Mouse (Mus musculus) Patski (cell line): ENCODE results near the gene Cobll1. TPM values are rescaled to one million over a fixed set of nuclear protein-coding genes. Genes with fewer than 3 reads are reported as not detected.
"Not testable (repeated sequence)": the region's sequence is repeated elsewhere in the genome, so short reads cannot be mapped to it uniquely, and the experiment has no call there.

ENCODE experiments used
- ATAC-seq: fragments of 100-300 bp; one replicate; pipeline ENCODE4 v1.8.0; 2021
- CTCF ChIA-PET: fragments of 350-600 bp; sonication (Branson Sonifier 250); formaldehyde crosslinking; loops from one replicate; lab custom pipeline; 2022; ENCODE audit warnings: inconsistent platforms; lab: Charles Lee
- POLR2A ChIA-PET: fragments of 350-600 bp; sonication (Branson Sonifier 250); formaldehyde crosslinking; loops from one replicate; lab custom pipeline; 2022; ENCODE audit warnings: antibody characterized with exemption, inconsistent platforms; lab: Charles Lee
- DNase-seq: peaks from one replicate; pipeline ENCODE4 v3.0.0-alpha.2; 2011; ENCODE audit warnings: low read depth, low spot score
- H3K27me3 ChIP-seq: fragments of 371-371 bp; one replicate; pipeline ENCODE4 v1.5.1; 2021
- CTCF ChIP-seq: fragments of 100-300 bp; IDR thresholded peaks from one replicate; pipeline ENCODE4 v1.5.1; 2021
- in situ Hi-C: fragments of 300-500 bp; cut with MboI; formaldehyde crosslinking; loops from 3 replicates; pipeline ENCODE4 v1.11.1; 2018; ENCODE audit warnings: low pct_unique_long_range_greater_than_20kb, mixed read lengths
- polyA plus RNA-seq: library from polyadenylated mRNA; unstranded; gene quantifications from one replicate; pipeline ENCODE4 v1.2.3, GENCODE M21; 2021

Gene Cobll1
- polyA plus RNA-seq, 1 experiment from 2014 or later: 71.0 TPM

DNA sequence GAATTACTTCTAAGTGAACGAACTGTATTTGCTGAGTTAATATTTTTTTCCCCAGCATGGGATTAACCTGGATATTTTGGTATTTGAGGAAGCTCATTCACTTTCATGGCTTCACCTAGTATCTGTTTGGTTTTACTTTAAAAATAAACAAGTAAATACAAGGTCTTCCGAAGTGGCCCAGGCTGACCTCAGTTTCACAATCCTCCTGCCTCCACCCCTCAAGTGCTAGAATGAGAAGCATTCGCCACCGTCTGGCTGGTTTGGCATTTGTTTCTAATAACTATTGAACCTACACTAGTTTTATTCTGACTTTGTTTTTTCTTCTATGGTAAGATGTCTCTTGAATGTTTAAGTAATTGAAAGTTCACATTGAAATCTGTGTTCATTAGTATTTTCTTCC is 23.0 kb upstream of the Cobll1 start:
- TF ChIP-seq CTCF: no peak
- POLR2A ChIA-PET: no interaction called here
- ATAC-seq (no peak), DNase-seq (no peak)
- in situ Hi-C loops: no loop called here
- no peaks in the 10 kb centered on the region for H3K27me3 ChIP-seq
- CTCF ChIA-PET: no interaction called here

DNA sequence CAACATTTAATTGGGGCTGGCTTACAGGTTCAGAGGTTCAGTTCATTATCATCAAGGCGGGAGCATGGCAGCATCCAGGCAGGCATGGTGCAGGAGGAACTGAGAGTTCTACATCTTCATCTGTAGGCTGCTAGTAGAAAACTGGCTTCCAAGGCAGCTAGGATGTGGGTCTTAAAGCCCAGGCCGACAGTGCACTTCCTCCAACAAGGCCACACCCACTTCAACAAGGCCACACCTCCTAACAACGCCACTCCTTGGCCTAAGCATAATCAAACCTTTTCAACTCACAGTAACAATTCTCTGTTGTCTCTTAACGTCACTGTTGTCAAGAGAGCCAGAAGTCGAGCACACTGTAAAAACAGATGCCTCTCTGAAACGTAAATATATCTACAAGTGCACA is 21.6 kb upstream of the Cobll1 start:
- DNase-seq, in situ Hi-C loops, ATAC-seq, POLR2A ChIA-PET, CTCF ChIA-PET, H3K27me3 ChIP-seq: not testable (repeated sequence)

DNA sequence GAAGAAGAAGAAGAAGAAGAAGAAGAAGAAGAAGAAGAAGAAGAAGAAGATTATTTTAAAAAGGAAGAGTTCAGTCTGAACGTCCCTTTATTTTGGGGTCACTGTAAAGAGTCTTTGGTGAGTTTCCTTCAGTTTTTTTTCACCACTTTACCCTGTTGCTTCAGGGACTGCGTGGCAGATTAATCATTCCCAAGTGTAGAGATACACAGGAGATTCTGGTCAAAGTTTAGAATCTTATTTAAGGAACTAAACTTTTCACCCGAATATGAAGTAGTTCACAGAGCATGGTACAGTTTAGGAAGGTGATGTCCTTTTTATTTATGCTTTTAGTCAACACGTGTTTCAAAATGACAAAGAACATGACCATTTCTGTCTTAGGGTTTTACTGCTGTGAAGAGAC is 21.2 kb upstream of the Cobll1 start:
- ChIA-PET CTCF (no interaction called here), POLR2A (no interaction called here)
- in situ Hi-C loops: no loop called here

DNA sequence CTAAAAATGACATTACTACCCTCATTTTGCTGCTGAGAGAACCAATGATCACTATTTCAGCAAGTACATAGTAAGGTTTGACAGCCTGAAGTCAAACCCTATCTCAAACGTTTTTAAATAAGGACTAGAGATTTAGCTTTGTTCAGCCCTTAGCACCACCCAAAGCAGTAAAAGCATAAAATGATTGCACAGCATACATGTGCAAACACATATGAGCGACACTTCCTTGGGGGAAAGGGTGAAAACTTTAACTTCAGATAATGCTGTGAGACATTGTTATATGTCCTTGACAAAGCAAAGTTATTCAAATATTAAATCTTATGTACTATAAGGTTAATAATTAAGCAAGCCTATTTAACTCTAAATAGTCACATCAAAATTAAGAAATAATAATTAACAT is 18.2 kb upstream of the Cobll1 start:
- H3K27me3 ChIP-seq: no peaks in the 10 kb centered on the region
- ChIA-PET POLR2A (no interaction called here), CTCF (no interaction called here)
- TF ChIP-seq CTCF: no peak
- no peak for DNase-seq
- in situ Hi-C loops: no loop called here
- no peak for ATAC-seq

More for the DNA sequence above, 21.2 kb upstream of the Cobll1 start:
- H3K27me3 ChIP-seq: no peaks in the 10 kb centered on the region
- DNase-seq: no peak
- no peak for ATAC-seq
- TF ChIP-seq CTCF: no peak

DNA sequence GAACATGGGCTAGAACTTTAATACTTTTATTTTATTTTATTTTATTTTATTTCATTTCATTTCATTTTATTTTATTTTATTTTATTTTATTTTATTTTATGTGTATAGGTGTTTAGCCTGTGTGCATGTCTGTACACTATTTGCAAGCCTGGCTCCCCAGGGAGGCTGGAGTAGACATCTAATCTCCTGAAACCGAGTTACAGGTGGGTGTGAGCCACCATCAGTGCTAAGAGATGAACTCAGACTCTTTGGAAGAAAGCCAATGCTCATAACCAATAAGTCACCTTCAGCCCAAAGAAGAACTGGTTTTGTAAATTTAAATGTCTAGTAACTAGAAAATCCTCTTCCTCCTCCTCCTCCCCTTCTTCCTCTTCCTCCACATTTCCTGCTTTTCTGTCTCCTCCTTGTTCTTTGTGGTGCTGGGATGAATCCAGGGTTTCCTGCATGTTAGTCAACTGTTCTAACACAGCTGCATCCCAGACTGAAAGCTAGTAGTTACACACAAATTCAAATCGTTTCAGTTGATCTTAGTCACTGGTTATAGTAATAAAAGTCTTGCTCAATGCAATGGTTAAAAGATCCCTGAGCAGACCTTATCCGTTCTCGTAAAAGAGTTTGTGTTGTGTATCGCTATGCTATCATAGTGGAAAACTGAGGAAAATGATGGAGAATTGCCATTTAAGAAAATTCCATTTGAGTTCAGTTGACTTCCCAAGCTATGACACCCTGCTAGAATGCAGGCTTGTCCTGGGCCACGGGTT is 17.5 kb upstream of the Cobll1 start:
- in situ Hi-C loops: no loop called here
- ATAC-seq (no peak), DNase-seq (no peak)
- no peak for TF ChIP-seq CTCF
- ChIA-PET CTCF (no interaction called here), POLR2A (no interaction called here)
- H3K27me3 ChIP-seq: no peaks in the 10 kb centered on the region

DNA sequence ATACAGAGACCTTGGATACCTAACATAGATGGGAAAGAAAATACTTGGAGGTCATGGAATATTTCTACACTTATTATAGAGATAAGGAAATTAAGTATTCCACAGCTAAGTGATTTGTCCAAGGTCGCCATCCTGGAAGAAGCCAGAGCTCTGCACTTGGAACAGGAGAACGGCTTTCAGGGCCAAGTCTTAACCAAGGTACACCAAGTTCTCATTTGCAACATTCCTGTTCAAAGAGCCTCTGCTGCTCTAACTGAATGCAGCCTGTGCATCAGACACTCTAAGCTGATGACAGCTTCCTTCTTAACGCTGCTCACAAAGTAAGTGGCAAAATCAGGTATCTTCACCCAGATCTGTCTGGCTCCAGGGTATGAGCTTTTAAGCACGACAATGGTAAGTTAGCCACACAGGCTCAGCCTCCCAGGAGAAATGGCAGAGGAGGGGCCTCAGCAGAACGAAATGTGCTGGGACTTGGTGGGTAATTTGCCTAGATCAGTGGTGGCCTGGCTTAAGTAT is 11.4 kb upstream of the Cobll1 start:
- DNase-seq (no peak), ATAC-seq (no peak)
- ChIA-PET CTCF (interaction anchor here (1.5 kb wide), 1 partner anchor 9 kb away, joined by 7 read pairs; no protein-coding TSS in a partner anchor), POLR2A (interaction anchor here (1.0 kb wide), 1 partner anchor 17 kb away, joined by 3 read pairs; no protein-coding TSS in a partner anchor)
- no peaks in the 10 kb centered on the region for H3K27me3 ChIP-seq
- in situ Hi-C loops: no loop called here
- TF ChIP-seq CTCF: no peak

DNA sequence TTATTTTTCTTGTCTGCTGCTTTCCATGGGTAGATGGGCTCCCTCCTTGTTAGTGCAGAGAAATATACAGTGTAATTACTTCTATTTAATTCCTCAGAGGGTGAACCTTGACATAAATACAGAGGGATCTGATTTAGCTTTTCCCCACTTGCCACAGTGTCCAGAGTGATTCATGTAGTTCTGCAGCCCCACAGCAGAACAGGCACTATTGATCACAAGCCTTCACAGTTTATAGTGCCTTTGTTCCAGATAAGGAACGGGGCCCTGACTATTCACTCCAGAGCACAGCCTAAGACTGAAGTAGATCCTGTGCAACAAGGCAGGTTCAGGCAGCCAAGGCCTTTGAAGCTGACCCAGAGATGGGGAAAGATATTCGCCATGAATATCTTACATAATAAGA is 10.4 kb upstream of the Cobll1 start:
- no peak for DNase-seq
- POLR2A ChIA-PET: no interaction called here
- CTCF ChIA-PET: interaction anchor here (1.1 kb wide), 1 partner anchor 23 kb away, joined by 3 read pairs; no protein-coding TSS in a partner anchor
- in situ Hi-C loops: no loop called here
- TF ChIP-seq CTCF: no peak
- H3K27me3 ChIP-seq: no peaks in the 10 kb centered on the region
- no peak for ATAC-seq

DNA sequence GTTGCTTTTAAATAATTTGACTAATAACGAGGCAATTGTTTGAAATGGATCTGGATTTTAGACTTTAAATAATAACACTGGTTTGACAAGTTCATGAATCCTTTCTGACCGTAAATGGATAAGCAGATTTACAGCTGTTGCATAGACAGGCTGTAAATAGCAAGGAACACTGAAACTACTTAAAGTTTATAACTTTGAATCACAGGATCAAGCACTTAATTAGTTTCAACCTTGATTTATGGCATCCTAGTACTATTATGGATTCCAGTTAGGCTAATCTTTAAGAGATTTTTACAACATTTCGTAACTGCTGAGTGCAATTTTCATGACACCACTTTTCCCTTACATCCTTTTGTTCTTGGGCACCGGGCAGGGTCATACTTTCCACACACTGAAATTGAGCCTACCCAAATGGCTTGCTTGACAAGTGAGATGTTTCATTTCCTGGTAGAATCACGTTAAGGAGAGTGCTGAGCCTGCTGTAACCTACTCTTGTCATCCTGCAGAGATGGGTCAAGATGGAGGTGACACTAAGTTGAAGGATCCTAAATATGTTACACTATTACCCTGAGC is 1.1 kb upstream of the Cobll1 start:
- in situ Hi-C loops: loop anchor here (5.0 kb wide), 2 partner anchors 92 to 93 kb away; no protein-coding TSS in a partner anchor
- TF ChIP-seq CTCF: no peak
- ATAC-seq: no peak
- POLR2A ChIA-PET: no interaction called here
- H3K27me3 ChIP-seq: no peaks in the 10 kb centered on the region
- DNase-seq: no peak
- CTCF ChIA-PET: interaction anchor here (1.9 kb wide), 1 partner anchor 11 kb away, joined by 7 read pairs; no protein-coding TSS in a partner anchor

DNA sequence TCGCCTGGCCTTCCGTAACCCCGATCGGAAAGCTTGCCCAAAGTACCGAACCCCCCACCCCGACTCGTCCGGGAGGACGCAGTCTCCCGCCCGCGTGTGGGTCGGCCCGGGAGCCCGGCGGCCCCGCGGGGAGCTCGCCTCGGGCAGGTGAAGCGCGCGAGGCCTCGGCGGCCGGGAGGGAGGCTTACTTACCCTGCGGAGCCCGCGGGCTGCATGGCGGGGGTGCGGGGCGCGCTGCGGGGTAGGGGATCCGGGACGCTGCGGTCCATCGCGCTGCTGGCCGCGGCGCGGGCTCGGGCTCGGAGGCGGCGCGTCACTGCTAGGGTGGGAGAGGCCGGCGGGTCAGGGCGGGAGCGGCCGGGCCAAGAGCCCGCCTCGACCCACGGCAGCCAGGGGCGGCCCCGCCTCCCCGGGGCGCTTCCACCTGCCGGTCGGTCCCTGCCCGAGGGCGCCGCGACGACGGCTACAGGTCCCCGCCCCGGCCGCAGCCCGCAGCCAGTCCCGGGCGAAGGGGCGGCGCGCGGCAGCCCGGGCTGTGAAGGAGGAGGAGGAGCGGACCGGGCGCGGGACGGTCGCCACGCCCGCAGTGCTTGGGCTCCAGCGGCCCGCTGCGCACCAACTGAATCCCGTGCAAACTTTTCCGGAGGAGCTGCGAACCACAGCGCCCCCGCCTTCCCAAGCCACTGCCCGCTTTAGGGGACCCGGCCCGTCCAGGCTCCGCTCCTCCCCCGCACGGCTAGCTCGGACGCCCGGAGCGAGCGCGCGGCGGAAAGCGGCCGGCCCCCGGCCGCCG is 836 bp downstream of the Cobll1 start:
- peak; percentile 47 for TF ChIP-seq CTCF
- DNase-seq (no peak), ATAC-seq (peak; percentile 85)
- POLR2A ChIA-PET: interaction anchor here (0.7 to 1.6 kb wide), 6 partner anchors 16 to 95 kb away, joined by 3 to 6 read pairs (median 3); no protein-coding TSS in a partner anchor
- in situ Hi-C loops: no loop called here
- no peaks in the 10 kb centered on the region for H3K27me3 ChIP-seq
- CTCF ChIA-PET: interaction anchor here (1.2 kb wide), 2 partner anchors 38 to 99 kb away, joined by 3 read pairs; no protein-coding TSS in a partner anchor

DNA sequence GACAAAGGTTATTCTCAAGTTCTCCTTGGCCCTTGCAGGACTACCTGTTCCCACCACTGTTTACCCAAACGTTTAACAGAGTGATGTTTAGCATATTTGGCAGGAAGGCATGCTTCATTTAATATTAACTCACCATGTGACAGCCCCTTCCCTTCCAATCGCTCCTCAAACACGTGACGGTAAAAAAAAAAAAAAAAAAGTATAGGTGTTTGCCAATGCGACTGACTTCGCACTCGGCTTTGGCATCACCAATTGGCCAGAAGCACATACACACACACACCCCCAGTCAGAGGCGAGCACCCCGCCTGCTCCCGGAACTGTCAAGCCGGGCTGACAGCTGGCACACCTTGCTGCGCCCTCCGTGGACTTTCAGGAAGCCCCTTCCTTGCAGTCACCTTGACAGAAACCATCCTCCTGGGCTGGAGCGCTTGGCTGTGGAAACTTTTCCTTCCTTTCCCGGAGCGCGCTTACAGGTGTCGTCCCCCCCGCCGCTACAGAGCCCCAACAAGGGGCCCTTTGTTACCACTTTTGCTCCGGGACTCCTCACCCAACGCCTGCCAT is 1.5 kb downstream of the Cobll1 start:
- POLR2A ChIA-PET: interaction anchor here (0.7 to 1.6 kb wide), 4 partner anchors 15 to 91 kb away, joined by 3 to 6 read pairs (median 4); no protein-coding TSS in a partner anchor
- ATAC-seq: peak; percentile 29
- no peak for TF ChIP-seq CTCF
- CTCF ChIA-PET: interaction anchor here (1.2 kb wide), 1 partner anchor 39 kb away, joined by 3 read pairs; no protein-coding TSS in a partner anchor
- in situ Hi-C loops: no loop called here
- no peak for DNase-seq
- H3K27me3 ChIP-seq: no peaks in the 10 kb centered on the region
